Mouse (Mus musculus): ENCODE data around the gene Stx6.

- TF ChIP-seq POLR2A (IDR thresholded peaks at IDR 0.05; ENCODE audit: low read depth, low read length): no peak
- TF ChIP-seq CTCF (conservative IDR thresholded peaks at IDR 0.05; ENCODE audit: insufficient read depth, insufficient read length, low read depth, low read length): no peak
Measured at GRCm38 (mm10) chr1:155216844-155217243, 58.3 kb downstream of the Stx6 start.
